Mouse (Mus musculus): ENCODE measurements around the gene Tbx4. TPM values are rescaled to one million over a fixed set of nuclear protein-coding genes. Genes with fewer than 3 reads are reported as not detected.
A peak's percentile ranks its signal among the peaks of the same experiment; 100 is the strongest.

Gene Tbx4
- not detected in 2 replicates for polyA plus RNA-seq (2015; fragmentation: Nextera tagmentation; extraction: Ambion mirVana)

GRCm38 (mm10) chr11:85885665-85886428 is at the start of gene Tbx4:
Tbx4 (plus strand) TSS chr11:85886422.
- Histone ChIP-seq H3K27ac (ENCODE audit: low read depth) (no peak within 1 kb of the TSS), H3K36me3 (replicated peaks; ENCODE audit: insufficient read depth, low read length) (no peaks in the 10 kb centered on the region), H3K9me3 (ENCODE audit: low read length) (no peaks in the 10 kb centered on the region), H3K9ac (replicated peaks) (no peak within 1 kb of the TSS), H3K27me3 (ENCODE audit: insufficient read depth, low read length) (peaks cover 73% of the 10 kb centered on the region), H3K4me2 (ENCODE audit: low read depth, low read length) (no peak within 1 kb of the TSS), H3K4me1 (ENCODE audit: insufficient read depth) (no peaks in the 10 kb centered on the region), H3K4me3 (ENCODE audit: low read depth, low read length) (no peak within 1 kb of the TSS)
- TF ChIP-seq CTCF (IDR thresholded peaks at IDR 0.05; ENCODE audit: low read depth) (no peak), EP300 (IDR thresholded peaks at IDR 0.05; ENCODE audit: low read depth) (no peak)
- no peak for ATAC-seq
- no peak for DNase-seq
- WGBS (ENCODE audit: insufficient replicate concordance), result 26% methylated on average over 22 of the region's 28 CpGs

GRCm38 (mm10) chr11:85836523-85837290 is 49.5 kb upstream of the Tbx4 start:
- 8% methylated on average over 32 of the region's 32 CpGs for WGBS (ENCODE audit: insufficient replicate concordance)
- DNase-seq (no peak), ATAC-seq (no peak)
- no peak overlapping the region for H3K9ac ChIP-seq (replicated peaks)
- H3K4me2 ChIP-seq (ENCODE audit: low read depth, low read length), result no peak overlapping the region; the same call in 1 of the 2 replicates
- no peak for TF ChIP-seq EP300 (IDR thresholded peaks at IDR 0.05; ENCODE audit: low read depth)
- TF ChIP-seq CTCF (IDR thresholded peaks at IDR 0.05; ENCODE audit: low read depth), result no peak
- H3K9me3 ChIP-seq (ENCODE audit: low read length), result no peaks in the 10 kb centered on the region
- peaks cover 96% of the 10 kb centered on the region for H3K27me3 ChIP-seq (ENCODE audit: insufficient read depth, low read length)
- H3K4me1 ChIP-seq (ENCODE audit: insufficient read depth), result peaks cover 11% of the 10 kb centered on the region
- no peak overlapping the region for H3K27ac ChIP-seq (ENCODE audit: low read depth)
- H3K4me3 ChIP-seq (ENCODE audit: low read depth, low read length), result peak overlapping the region; percentile 19; the same call in 1 of the 2 replicates
- H3K36me3 ChIP-seq (replicated peaks; ENCODE audit: insufficient read depth, low read length), result no peaks in the 10 kb centered on the region

GRCm38 (mm10) chr11:85837291-85837647 is 49.0 kb upstream of the Tbx4 start:
- H3K36me3 ChIP-seq (replicated peaks; ENCODE audit: insufficient read depth, low read length), result no peaks in the 10 kb centered on the region
- peaks cover 96% of the 10 kb centered on the region for H3K27me3 ChIP-seq (ENCODE audit: insufficient read depth, low read length)
- H3K9me3 ChIP-seq (ENCODE audit: low read length), result no peaks in the 10 kb centered on the region
- peak overlapping the region; percentile 19; the same call in 1 of the 2 replicates for H3K4me3 ChIP-seq (ENCODE audit: low read depth, low read length)
- peaks cover 11% of the 10 kb centered on the region for H3K4me1 ChIP-seq (ENCODE audit: insufficient read depth)
- H3K9ac ChIP-seq (replicated peaks), result no peak overlapping the region
- H3K27ac ChIP-seq (ENCODE audit: low read depth), result no peak overlapping the region
- H3K4me2 ChIP-seq (ENCODE audit: low read depth, low read length), result peak overlapping the region; percentile 18
- ATAC-seq (no peak), DNase-seq (no peak)
- WGBS (ENCODE audit: insufficient replicate concordance), result 8% methylated on average over 17 of the region's 18 CpGs
- TF ChIP-seq CTCF (IDR thresholded peaks at IDR 0.05; ENCODE audit: low read depth) (no peak), EP300 (IDR thresholded peaks at IDR 0.05; ENCODE audit: low read depth) (no peak)

GRCm38 (mm10) chr11:85837648-85838423 is 48.4 kb upstream of the Tbx4 start:
- ATAC-seq, result no peak
- no peak for TF ChIP-seq EP300 (IDR thresholded peaks at IDR 0.05; ENCODE audit: low read depth)
- no peak for TF ChIP-seq CTCF (IDR thresholded peaks at IDR 0.05; ENCODE audit: low read depth)
- peak overlapping the region; percentile 19; the same call in 1 of the 2 replicates for H3K4me3 ChIP-seq (ENCODE audit: low read depth, low read length)
- DNase-seq, result no peak
- no peaks in the 10 kb centered on the region for H3K36me3 ChIP-seq (replicated peaks; ENCODE audit: insufficient read depth, low read length)
- H3K9ac ChIP-seq (replicated peaks), result peak overlapping the region; percentile 38; the same call in 1 of the 2 replicates
- H3K27me3 ChIP-seq (ENCODE audit: insufficient read depth, low read length), result peaks cover 97% of the 10 kb centered on the region
- peaks cover 10% of the 10 kb centered on the region for H3K4me1 ChIP-seq (ENCODE audit: insufficient read depth)
- H3K4me2 ChIP-seq (ENCODE audit: low read depth, low read length), result peak overlapping the region; percentile 18; the same call in 1 of the 2 replicates
- no peaks in the 10 kb centered on the region for H3K9me3 ChIP-seq (ENCODE audit: low read length)
- H3K27ac ChIP-seq (ENCODE audit: low read depth), result no peak overlapping the region
- 13% methylated on average over 64 of the region's 67 CpGs for WGBS (ENCODE audit: insufficient replicate concordance)

- no peak overlapping the region for H3K4me2 ChIP-seq (ENCODE audit: low read depth, low read length)
Measured at GRCm38 (mm10) chr11:85838424-85839257, 47.6 kb upstream of the Tbx4 start.

More at GRCm38 (mm10) chr11:85838424-85839257, 47.6 kb upstream of the Tbx4 start:
- H3K27ac ChIP-seq (ENCODE audit: low read depth), result no peak overlapping the region
- H3K9me3 ChIP-seq (ENCODE audit: low read length), result no peaks in the 10 kb centered on the region
- 15% methylated on average over 20 of the region's 20 CpGs for WGBS (ENCODE audit: insufficient replicate concordance)
- no peak overlapping the region for H3K9ac ChIP-seq (replicated peaks)
- DNase-seq (no peak), ATAC-seq (no peak)
- H3K4me3 ChIP-seq (ENCODE audit: low read depth, low read length), result no peak overlapping the region
- no peaks in the 10 kb centered on the region for H3K36me3 ChIP-seq (replicated peaks; ENCODE audit: insufficient read depth, low read length)
- H3K27me3 ChIP-seq (ENCODE audit: insufficient read depth, low read length), result peaks cover 100% of the 10 kb centered on the region
- TF ChIP-seq CTCF (IDR thresholded peaks at IDR 0.05; ENCODE audit: low read depth) (no peak), EP300 (IDR thresholded peaks at IDR 0.05; ENCODE audit: low read depth) (no peak)
- peaks cover 14% of the 10 kb centered on the region for H3K4me1 ChIP-seq (ENCODE audit: insufficient read depth)
